Mouse (Mus musculus): Measurements from ENCODE around the gene Frmpd4. TPM values are rescaled to one million over a fixed set of nuclear protein-coding genes. Genes with fewer than 3 reads are reported as not detected.

Frmpd4 gene
- polyA plus RNA-seq, 1 experiment from 2014 or later = 0.03 TPM

GRCm38 (mm10) chrX:168158866-168159265 is 418.2 kb downstream of the Frmpd4 start:
- no peaks in the 10 kb centered on the region for H3K4me1 ChIP-seq (ENCODE audit: insufficient read depth)
- H3K27me3 ChIP-seq (ENCODE audit: insufficient read depth, low read length) = no peaks in the 10 kb centered on the region
- no peak for TF ChIP-seq CTCF (IDR thresholded peaks at IDR 0.05; ENCODE audit: low read depth)
- H3K9me3 ChIP-seq (ENCODE audit: low read depth, low read length) = no peaks in the 10 kb centered on the region
- no peak for ATAC-seq (ENCODE audit: insufficient read depth)
- H3K36me3 ChIP-seq (ENCODE audit: insufficient read depth) = no peaks in the 10 kb centered on the region
- 51% methylated on average over 3 of the region's 3 CpGs for WGBS
- no peak overlapping the region for H3K27ac ChIP-seq (ENCODE audit: low read depth)
- no peak overlapping the region for H3K9ac ChIP-seq
- no peak overlapping the region for H3K4me2 ChIP-seq
- no peak for DNase-seq
- H3K4me3 ChIP-seq (ENCODE audit: low read depth, low read length) = no peak overlapping the region

- H3K27me3 ChIP-seq (ENCODE audit: insufficient read depth, low read length) = no peaks in the 10 kb centered on the region
- TF ChIP-seq CTCF (IDR thresholded peaks at IDR 0.05; ENCODE audit: low read depth) = no peak
- H3K27ac ChIP-seq (ENCODE audit: low read depth) = no peak overlapping the region
- DNase-seq = no peak
- ATAC-seq (ENCODE audit: insufficient read depth) = no peak
- H3K4me1 ChIP-seq (ENCODE audit: insufficient read depth) = no peaks in the 10 kb centered on the region
- H3K36me3 ChIP-seq (ENCODE audit: insufficient read depth) = no peaks in the 10 kb centered on the region
- no peaks in the 10 kb centered on the region for H3K9me3 ChIP-seq (ENCODE audit: low read depth, low read length)
- H3K4me3 ChIP-seq (ENCODE audit: low read depth, low read length) = no peak overlapping the region
- H3K4me2 ChIP-seq = no peak overlapping the region
- no peak overlapping the region for H3K9ac ChIP-seq
Observed at GRCm38 (mm10) chrX:168141051-168141450, 436.0 kb downstream of the Frmpd4 start.

- DNase-seq = no peak
- WGBS = 13% methylated on average over 8 of the region's 8 CpGs
Observed at GRCm38 (mm10) chrX:168124043-168124442, 453.0 kb downstream of the Frmpd4 start.

GRCm38 (mm10) chrX:168123589-168123965 is 453.5 kb downstream of the Frmpd4 start:
- Histone ChIP-seq H3K9me3 (ENCODE audit: low read depth, low read length) (no peaks in the 10 kb centered on the region), H3K4me3 (ENCODE audit: low read depth, low read length) (peak overlapping the region; percentile 34), H3K36me3 (ENCODE audit: insufficient read depth) (no peaks in the 10 kb centered on the region), H3K27ac (ENCODE audit: low read depth) (no peak overlapping the region), H3K9ac (no peak overlapping the region), H3K4me2 (peak overlapping the region; percentile 69), H3K27me3 (ENCODE audit: insufficient read depth, low read length) (peaks cover 24% of the 10 kb centered on the region), H3K4me1 (ENCODE audit: insufficient read depth) (no peaks in the 10 kb centered on the region)
- WGBS = 9% methylated on average over 11 of the region's 11 CpGs
- TF ChIP-seq CTCF (IDR thresholded peaks at IDR 0.05; ENCODE audit: low read depth) = no peak
- ATAC-seq (ENCODE audit: insufficient read depth) = peak; percentile 21; the same call in 1 of the 2 replicates
- DNase-seq = no peak

More at GRCm38 (mm10) chrX:168124043-168124442, 453.0 kb downstream of the Frmpd4 start:
- H3K4me2 ChIP-seq = peak overlapping the region; percentile 69
- no peak overlapping the region for H3K27ac ChIP-seq (ENCODE audit: low read depth)
- no peak for ATAC-seq (ENCODE audit: insufficient read depth)
- no peak overlapping the region for H3K9ac ChIP-seq
- no peaks in the 10 kb centered on the region for H3K36me3 ChIP-seq (ENCODE audit: insufficient read depth)
- no peaks in the 10 kb centered on the region for H3K4me1 ChIP-seq (ENCODE audit: insufficient read depth)
- no peaks in the 10 kb centered on the region for H3K9me3 ChIP-seq (ENCODE audit: low read depth, low read length)
- no peak for TF ChIP-seq CTCF (IDR thresholded peaks at IDR 0.05; ENCODE audit: low read depth)
- H3K27me3 ChIP-seq (ENCODE audit: insufficient read depth, low read length) = peaks cover 24% of the 10 kb centered on the region
- peak overlapping the region; percentile 34 for H3K4me3 ChIP-seq (ENCODE audit: low read depth, low read length)

- Histone ChIP-seq H3K27ac (ENCODE audit: low read depth) (no peak overlapping the region), H3K27me3 (ENCODE audit: insufficient read depth, low read length) (peaks cover 24% of the 10 kb centered on the region), H3K9me3 (ENCODE audit: low read depth, low read length) (no peaks in the 10 kb centered on the region), H3K4me3 (ENCODE audit: low read depth, low read length) (peak overlapping the region; percentile 34), H3K9ac (no peak overlapping the region; the same call in 1 of the 2 replicates), H3K4me2 (peak overlapping the region; percentile 69), H3K36me3 (ENCODE audit: insufficient read depth) (no peaks in the 10 kb centered on the region), H3K4me1 (ENCODE audit: insufficient read depth) (no peaks in the 10 kb centered on the region)
- 8% methylated on average over 35 of the region's 42 CpGs for WGBS
- TF ChIP-seq CTCF (IDR thresholded peaks at IDR 0.05; ENCODE audit: low read depth) = peak; percentile 15; the same call in 1 of the 2 replicates
- peak; percentile 82 for ATAC-seq (ENCODE audit: insufficient read depth)
- DNase-seq = peak; percentile 17
Observed at GRCm38 (mm10) chrX:168122806-168123588, 454.0 kb downstream of the Frmpd4 start.

- TF ChIP-seq CTCF (IDR thresholded peaks at IDR 0.05; ENCODE audit: low read depth) = no peak
- Histone ChIP-seq H3K4me3 (ENCODE audit: low read depth, low read length) (no peak overlapping the region), H3K9ac (no peak overlapping the region), H3K4me2 (no peak overlapping the region), H3K27ac (ENCODE audit: low read depth) (no peak overlapping the region), H3K4me1 (ENCODE audit: insufficient read depth) (no peaks in the 10 kb centered on the region), H3K36me3 (ENCODE audit: insufficient read depth) (no peaks in the 10 kb centered on the region), H3K27me3 (ENCODE audit: insufficient read depth, low read length) (no peaks in the 10 kb centered on the region), H3K9me3 (ENCODE audit: low read depth, low read length) (no peaks in the 10 kb centered on the region)
- ATAC-seq (ENCODE audit: insufficient read depth) = no peak
- no peak for DNase-seq
Observed at GRCm38 (mm10) chrX:168041589-168041988, 535.4 kb downstream of the Frmpd4 start.

- no peak overlapping the region for H3K27ac ChIP-seq (ENCODE audit: low read depth)
- peak; percentile 1 for DNase-seq
- no peak for ATAC-seq (ENCODE audit: insufficient read depth)
Observed at GRCm38 (mm10) chrX:168020574-168021145, 556.4 kb downstream of the Frmpd4 start.

More at GRCm38 (mm10) chrX:168020574-168021145, 556.4 kb downstream of the Frmpd4 start:
- WGBS = 55% methylated on average over 4 of the region's 4 CpGs
- Histone ChIP-seq H3K4me3 (ENCODE audit: low read depth, low read length) (no peak overlapping the region), H3K36me3 (ENCODE audit: insufficient read depth) (no peaks in the 10 kb centered on the region), H3K27me3 (ENCODE audit: insufficient read depth, low read length) (no peaks in the 10 kb centered on the region), H3K9me3 (ENCODE audit: low read depth, low read length) (no peaks in the 10 kb centered on the region), H3K4me2 (no peak overlapping the region), H3K4me1 (ENCODE audit: insufficient read depth) (no peaks in the 10 kb centered on the region), H3K9ac (no peak overlapping the region)
- no peak for TF ChIP-seq CTCF (IDR thresholded peaks at IDR 0.05; ENCODE audit: low read depth)

All from lung, embryonic 14.5 days (tissue).